In genomic region chr10:89307566-89307965, GRCm38 (mm10) we compare ENCODE assay signal across 24 mouse cellular contexts. TPM values are rescaled to one million over a fixed set of nuclear protein-coding genes. Genes with fewer than 3 reads are reported as not detected.
"Had no signal": no experiment of that assay in that cellular context is flagged by ENCODE, and none has a peak within 500 bp of the region (broad histone marks: within the 10 kb centered on the region; RNA-seq: fewer than 3 reads in every experiment).

No protein-coding gene starts in this region.

- H3K9me3 ChIP-seq: heart, embryonic 15.5 days; hindbrain, embryonic 13.5 days; hindbrain, embryonic 15.5 days; limb, embryonic 10.5 days; liver, embryonic 13.5 days had no signal

- DNase-seq: gastrocnemius, postnatal 14 days; gastrocnemius, postnatal 36 days; heart, adult 11 months; heart, adult 2 months; heart, postnatal 14 days; heart, postnatal 36 days; kidney, adult 11 months; kidney, adult 2 months; kidney, adult 9 months; kidney, postnatal 10 days; kidney, postnatal 25 days; kidney, postnatal 4 days; liver; liver, embryonic 13.5 days had no signal

- H3K27ac ChIP-seq: heart, adult 2 months; heart, embryonic 13.5 days; heart, embryonic 15.5 days; hindbrain, embryonic 13.5 days; hindbrain, embryonic 15.5 days; hindbrain, postnatal 0 days; layer of hippocampus, adult 2 months; left cerebral cortex, adult 2 months; limb, embryonic 10.5 days; limb, embryonic 12.5 days; liver, embryonic 13.5 days had no signal

- H3K4me3 ChIP-seq: heart, adult 2 months; heart, embryonic 13.5 days; heart, embryonic 15.5 days; hindbrain, embryonic 13.5 days; hindbrain, embryonic 15.5 days; layer of hippocampus, adult 2 months; left cerebral cortex, adult 2 months; limb, embryonic 10.5 days; limb, embryonic 12.5 days; liver, embryonic 13.5 days had no signal

- H3K36me3 ChIP-seq: heart, embryonic 13.5 days; heart, embryonic 15.5 days; hindbrain, embryonic 13.5 days; hindbrain, embryonic 15.5 days; limb, embryonic 10.5 days; limb, embryonic 12.5 days; liver, embryonic 13.5 days had no signal

- H3K4me1 ChIP-seq: heart, embryonic 13.5 days; heart, embryonic 15.5 days; hindbrain, embryonic 13.5 days; hindbrain, embryonic 15.5 days; limb, embryonic 10.5 days; limb, embryonic 12.5 days; liver, embryonic 13.5 days had no signal

- H3K9ac ChIP-seq: heart, embryonic 13.5 days; heart, embryonic 15.5 days; hindbrain, embryonic 13.5 days; hindbrain, embryonic 15.5 days; limb, embryonic 12.5 days; liver, embryonic 13.5 days had no signal

RNA-seq across cellular contexts. Expression of gene Ano4, which starts 37.0 kb away (rescaled TPM):
- total RNA-seq: hematopoietic stem cell, adult 5-6 weeks had no signal
